Mouse (Mus musculus): ENCODE results near the gene Klk1b24. TPM values are rescaled to one million over a fixed set of nuclear protein-coding genes. Genes with fewer than 3 reads are reported as not detected.
"Not testable (repeated sequence)": the region's sequence is repeated elsewhere in the genome, so short reads cannot be mapped to it uniquely, and the experiment has no call there.

Klk1b24 gene
- total and polyA plus RNA-seq, 3 experiments = not detected

DNA sequence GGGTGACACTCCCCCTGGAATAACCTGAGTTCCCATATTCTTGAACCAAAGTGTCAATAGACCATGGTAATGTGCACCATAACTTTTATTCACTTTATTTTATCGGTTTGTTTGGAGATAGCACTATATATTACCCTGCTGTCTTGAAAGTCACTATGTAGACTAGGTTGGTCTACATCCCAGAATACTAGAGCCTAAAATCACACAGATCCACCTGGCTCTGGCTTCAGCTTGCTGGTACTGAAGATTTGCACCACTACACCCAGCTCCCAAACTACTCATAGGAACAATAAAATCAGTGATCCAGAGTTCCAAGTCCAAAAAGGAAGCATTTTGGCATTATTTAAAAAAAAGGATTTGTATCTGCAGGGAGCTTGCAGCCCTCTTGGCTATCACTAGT, 27.6 kb downstream of the Klk1b24 start, which contains the start of gene Klk1b5:
Gene Klk1b5, plus strand, starts transcription at position 301 of the 400 bp plus-strand sequence.
- Histone ChIP-seq H3K79me2 (replicated peaks; ENCODE audit: control insufficient read depth, extremely low read depth, insufficient read depth, poor library complexity, severe bottlenecking) (no peaks in the 10 kb centered on the region), H3K4me2 (ENCODE audit: insufficient read depth, low read depth, poor library complexity, severe bottlenecking) (no peak within 1 kb of the TSS), H3K27me3 (replicated peaks) (peaks cover 55% of the 10 kb centered on the region), H3K9me3 (replicated peaks; ENCODE audit: low read length) (no peaks in the 10 kb centered on the region), H3K4me3 (replicated peaks in 1 of 3; ENCODE audit: low read depth in 2 of 3, low read length in 2 of 3, poor library complexity in 1 of 3) (no peak within 1 kb of the TSS), H3K36me3 (replicated peaks in 1 of 2; ENCODE audit: control insufficient read depth in 1 of 2, insufficient read depth in 1 of 2, low read length in 1 of 2) (no peaks in the 10 kb centered on the region), H3K27ac (ENCODE audit: insufficient read depth, low read depth) (no peak within 1 kb of the TSS), H3K4me1 (ENCODE audit: control insufficient read depth in 1 of 2, insufficient read depth in 2 of 2) (peaks cover 0 to 8% of the 10 kb centered on the region in 2 experiments; a peak in 2 of 4 replicates), H3K9ac (ENCODE audit: insufficient read depth, low read depth) (no peak within 1 kb of the TSS)
- DNase-seq (ENCODE audit: extremely low read depth) = no peak
- no peak for TF ChIP-seq JUND (conservative IDR thresholded peaks at IDR 0.05; ENCODE audit: low read depth, low read length)
- TF ChIP-seq SIN3A (IDR thresholded peaks at IDR 0.05; ENCODE audit: low read length) = no peak
- no peak for TF ChIP-seq CHD2 (IDR thresholded peaks at IDR 0.05; ENCODE audit: low read length)
- no peak for TF ChIP-seq CTCF (conservative IDR thresholded peaks at IDR 0.05 in 1 of 2, IDR thresholded peaks at IDR 0.05 in 1 of 2; ENCODE audit: low read depth in 2 of 2, low read length in 2 of 2)
- TF ChIP-seq ZC3H11A (IDR thresholded peaks at IDR 0.05; ENCODE audit: low read depth, low read length) = no peak
- no peak for TF ChIP-seq PAX5 (IDR thresholded peaks at IDR 0.05; ENCODE audit: low read length)
- TF ChIP-seq RCOR1 (conservative IDR thresholded peaks at IDR 0.05; ENCODE audit: low read depth, low read length) = no peak
- no peak for TF ChIP-seq EP300 (IDR thresholded peaks at IDR 0.05; ENCODE audit: low read length)
- no peak for TF ChIP-seq UBTF (IDR thresholded peaks at IDR 0.05; ENCODE audit: low read depth, low read length)
- TF ChIP-seq MAFK (IDR thresholded peaks at IDR 0.05; ENCODE audit: insufficient replicate concordance, low read length) = no peak
- TF ChIP-seq NRF1 (IDR thresholded peaks at IDR 0.05; ENCODE audit: low read depth, low read length) = no peak
- TF ChIP-seq USF2 (conservative IDR thresholded peaks at IDR 0.05; ENCODE audit: low read depth, low read length) = no peak
- TF ChIP-seq TCF12 (IDR thresholded peaks at IDR 0.05; ENCODE audit: low read depth, low read length) = no peak
- TF ChIP-seq RAD21 (IDR thresholded peaks at IDR 0.05; ENCODE audit: low read depth, low read length) = no peak
- TF ChIP-seq MYC (IDR thresholded peaks at IDR 0.05; ENCODE audit: low read depth, low read length) = no peak
- no peak for TF ChIP-seq E2F4 (IDR thresholded peaks at IDR 0.05; ENCODE audit: insufficient replicate concordance, low read depth, low read length)
- no peak for TF ChIP-seq GABPA (IDR thresholded peaks at IDR 0.05; ENCODE audit: insufficient replicate concordance, low read depth, low read length)
- TF ChIP-seq ZNF384 (IDR thresholded peaks at IDR 0.05; ENCODE audit: low read depth, low read length) = no peak
- dilution Hi-C loops (cut with MboI; ENCODE audit: extremely low pct_ligation_motif_present, extremely low pct_unique_long_range_greater_than_20kb, low sequenced_read_pairs) (no loop called here), in situ Hi-C loops (cut with MboI; ENCODE audit: low pct_ligation_motif_present, low pct_unique_long_range_greater_than_20kb, low sequenced_read_pairs) (no loop called here)

- H3K36me3 ChIP-seq (replicated peaks in 1 of 2; ENCODE audit: control insufficient read depth in 1 of 2, insufficient read depth in 1 of 2, low read length in 1 of 2); DNase-seq (ENCODE audit: extremely low read depth); dilution Hi-C loops (cut with MboI; ENCODE audit: extremely low pct_ligation_motif_present, extremely low pct_unique_long_range_greater_than_20kb, low sequenced_read_pairs): not testable (repeated sequence)
These were observed 33.6 kb downstream of the Klk1b24 start for GRCm38 (mm10) chr7:44221601-44222000.

GRCm38 (mm10) chr7:44222335-44222734, 34.3 kb downstream of the Klk1b24 start:
- H3K9ac ChIP-seq (ENCODE audit: insufficient read depth, low read depth); H3K9me3 ChIP-seq (replicated peaks; ENCODE audit: low read length); H3K36me3 ChIP-seq (replicated peaks in 1 of 2; ENCODE audit: control insufficient read depth in 1 of 2, insufficient read depth in 1 of 2, low read length in 1 of 2); H3K79me2 ChIP-seq (replicated peaks; ENCODE audit: control insufficient read depth, extremely low read depth, insufficient read depth, poor library complexity, severe bottlenecking); DNase-seq (ENCODE audit: extremely low read depth); H3K4me2 ChIP-seq (ENCODE audit: insufficient read depth, low read depth, poor library complexity, severe bottlenecking); H3K27ac ChIP-seq (ENCODE audit: insufficient read depth, low read depth); H3K4me3 ChIP-seq (replicated peaks in 1 of 3; ENCODE audit: low read depth in 2 of 3, low read length in 2 of 3, poor library complexity in 1 of 3); dilution Hi-C loops (cut with MboI; ENCODE audit: extremely low pct_ligation_motif_present, extremely low pct_unique_long_range_greater_than_20kb, low sequenced_read_pairs): not testable (repeated sequence)
- in situ Hi-C loops (cut with MboI; ENCODE audit: low pct_ligation_motif_present, low pct_unique_long_range_greater_than_20kb, low sequenced_read_pairs) = loop anchor here (10.0 kb wide), 1 partner anchor 288 kb away; the partner anchor contains the start of gene Klk15
- peaks cover 49% of the 10 kb centered on the region for H3K27me3 ChIP-seq (replicated peaks)
- peaks cover 0 to 22% of the 10 kb centered on the region in 2 experiments; a peak in 2 of 4 replicates for H3K4me1 ChIP-seq (ENCODE audit: control insufficient read depth in 1 of 2, insufficient read depth in 2 of 2)

More at GRCm38 (mm10) chr7:44221601-44222000, 33.6 kb downstream of the Klk1b24 start:
- Histone ChIP-seq H3K4me1 (ENCODE audit: control insufficient read depth in 1 of 2, insufficient read depth in 2 of 2) (peaks cover 0 to 28% of the 10 kb centered on the region in 2 experiments; a peak in 2 of 4 replicates), H3K27me3 (replicated peaks) (peaks cover 49% of the 10 kb centered on the region)
- in situ Hi-C loops (cut with MboI; ENCODE audit: low pct_ligation_motif_present, low pct_unique_long_range_greater_than_20kb, low sequenced_read_pairs) = loop anchor here (10.0 kb wide), 1 partner anchor 287 kb away; the partner anchor contains the start of gene Klk15
- H3K9ac ChIP-seq (ENCODE audit: insufficient read depth, low read depth); H3K9me3 ChIP-seq (replicated peaks; ENCODE audit: low read length); H3K27ac ChIP-seq (ENCODE audit: insufficient read depth, low read depth); H3K79me2 ChIP-seq (replicated peaks; ENCODE audit: control insufficient read depth, extremely low read depth, insufficient read depth, poor library complexity, severe bottlenecking); H3K4me3 ChIP-seq (replicated peaks in 1 of 3; ENCODE audit: low read depth in 2 of 3, low read length in 2 of 3, poor library complexity in 1 of 3); H3K4me2 ChIP-seq (ENCODE audit: insufficient read depth, low read depth, poor library complexity, severe bottlenecking): not testable (repeated sequence)
